Mouse (Mus musculus): ENCODE measurements around the gene Nudc. TPM values are rescaled to one million over a fixed set of nuclear protein-coding genes. Genes with fewer than 3 reads are reported as not detected.

The Nudc gene
- polyA plus RNA-seq (2012; rRNA removed): 28.6 and 28.7 TPM in 2 replicates

DNA sequence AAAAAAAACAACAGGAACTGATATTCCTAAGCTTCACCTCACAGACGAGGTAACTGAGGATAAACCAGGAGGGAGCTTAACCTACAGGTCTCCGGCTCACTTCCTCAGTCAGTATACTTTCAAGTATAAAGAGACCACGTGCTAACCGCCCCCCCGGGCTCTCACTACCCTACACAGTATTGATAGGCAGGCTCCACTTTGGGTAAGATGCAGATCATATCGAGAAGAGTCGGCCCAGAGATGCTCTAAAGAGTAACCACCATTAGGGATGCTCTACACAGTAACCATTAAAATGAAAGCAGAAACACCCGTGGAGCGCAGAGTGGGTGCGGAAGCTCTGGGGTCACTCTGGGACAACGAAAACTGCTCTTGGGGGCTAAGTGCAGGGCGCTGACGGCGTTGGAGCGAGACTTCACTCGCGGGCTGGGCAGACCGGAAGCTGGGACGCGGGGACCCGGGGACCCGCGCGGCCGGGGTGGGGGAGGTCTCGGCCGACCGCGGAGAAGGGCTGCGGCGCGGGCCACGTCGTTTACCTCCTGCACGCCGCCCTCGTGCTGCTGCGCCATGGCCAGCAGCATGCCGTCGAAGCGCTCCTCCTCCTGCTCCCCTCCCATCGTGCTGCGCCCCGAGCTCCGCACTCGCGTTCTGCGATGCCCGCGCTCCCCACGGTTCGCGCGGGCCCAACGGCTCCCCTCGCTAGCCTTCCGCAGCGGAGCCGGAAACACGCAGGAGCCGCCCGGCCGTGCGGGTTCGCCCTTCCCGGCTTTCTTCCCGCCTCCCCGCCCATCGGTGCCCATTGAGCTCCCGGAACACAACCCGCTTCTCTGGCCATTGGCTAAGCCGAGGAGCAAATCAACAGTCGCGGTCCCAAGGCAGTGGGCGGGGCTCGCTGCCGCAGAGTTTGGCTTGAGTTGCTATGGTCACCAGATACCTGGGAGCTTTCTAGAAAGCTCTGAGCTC, at the start of gene Nudc:
Gene Nudc (minus strand): TSS at position 725 of the 960 bp plus-strand sequence.
- Histone ChIP-seq H3K4me3 (ENCODE audit: extremely low read depth, insufficient read depth, insufficient read length) (peak within 1 kb of the TSS; percentile 99), H3K27ac (ENCODE audit: insufficient read depth, low read length) (peak within 1 kb of the TSS; percentile 74), H3K36me3 (ENCODE audit: control insufficient read depth, insufficient read depth, low read length) (peaks cover 3% of the 10 kb centered on the region), H3K4me1 (ENCODE audit: control insufficient read depth, insufficient read depth, insufficient read length) (peaks cover 4% of the 10 kb centered on the region), H3K27me3 (ENCODE audit: control insufficient read depth, insufficient read depth, low read length) (no peaks in the 10 kb centered on the region)
- under 1% methylated on average over 75 of the region's 77 CpGs for WGBS
- peak; percentile 89 to 95 for DNase-seq (ENCODE audit: low read depth in 1 of 2, low spot score in 2 of 2)
- no peak for TF ChIP-seq CTCF (IDR thresholded peaks at IDR 0.05; ENCODE audit: extremely low read depth, insufficient read depth, insufficient read length, insufficient replicate concordance)
- TF ChIP-seq POLR2A (IDR thresholded peaks at IDR 0.05; ENCODE audit: low read depth, low read length): peak; percentile 74

DNA sequence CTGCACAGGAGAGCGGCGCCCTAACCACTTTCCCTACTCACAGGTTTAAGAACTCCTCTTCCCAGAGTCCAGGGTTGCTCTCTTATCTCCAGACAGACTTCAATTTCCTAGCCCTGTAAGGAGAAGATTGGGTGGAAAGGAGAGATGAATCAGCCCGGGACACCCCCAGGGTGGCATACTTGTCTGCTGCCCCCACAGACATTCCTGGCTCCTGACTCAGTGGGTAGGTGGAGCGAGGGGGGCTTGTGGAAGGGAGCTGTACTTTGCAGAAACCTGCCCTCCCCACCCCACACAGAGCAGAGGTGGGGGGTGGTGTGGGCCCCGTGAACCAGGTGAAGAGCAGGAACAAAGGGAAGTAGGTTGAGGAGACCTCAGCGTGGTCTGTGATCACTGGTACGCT, 49.7 kb upstream of the Nudc start:
- TF ChIP-seq POLR2A (IDR thresholded peaks at IDR 0.05; ENCODE audit: low read depth, low read length) (no peak), CTCF (IDR thresholded peaks at IDR 0.05; ENCODE audit: extremely low read depth, insufficient read depth, insufficient read length, insufficient replicate concordance) (no peak)
- no peak overlapping the region for H3K4me3 ChIP-seq (ENCODE audit: extremely low read depth, insufficient read depth, insufficient read length)
- H3K4me1 ChIP-seq (ENCODE audit: control insufficient read depth, insufficient read depth, insufficient read length): peaks cover 11% of the 10 kb centered on the region; the same call in 1 of the 2 replicates
- WGBS: 63% methylated on average over 7 of the region's 7 CpGs
- peak overlapping the region; percentile 44 for H3K27ac ChIP-seq (ENCODE audit: insufficient read depth, low read length)
- H3K27me3 ChIP-seq (ENCODE audit: control insufficient read depth, insufficient read depth, low read length): no peaks in the 10 kb centered on the region
- peaks cover 10% of the 10 kb centered on the region for H3K36me3 ChIP-seq (ENCODE audit: control insufficient read depth, insufficient read depth, low read length)
- DNase-seq (ENCODE audit: low read depth in 1 of 2, low spot score in 2 of 2): no peak

DNA sequence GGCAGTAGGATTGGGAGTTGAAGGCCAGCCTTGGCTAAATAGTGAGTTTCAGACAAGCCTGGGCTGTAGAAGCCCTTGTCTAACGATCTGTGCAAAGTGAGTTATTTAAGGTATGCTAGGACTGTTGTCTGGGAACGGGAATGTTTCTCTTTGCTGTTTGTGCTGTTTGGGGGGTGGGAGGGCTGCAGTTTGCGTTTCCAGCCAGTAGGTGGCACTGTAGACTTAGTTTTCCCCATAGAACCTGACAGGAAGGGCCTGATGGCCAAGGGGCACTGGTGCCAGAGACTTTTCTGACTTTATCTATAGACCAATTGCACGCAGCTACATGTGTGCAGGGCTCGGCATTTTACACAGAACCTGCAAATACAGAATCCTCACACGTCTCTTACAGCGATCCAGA, 46.8 kb upstream of the Nudc start:
- 28% methylated on average over 7 of the region's 7 CpGs for WGBS
- TF ChIP-seq POLR2A (IDR thresholded peaks at IDR 0.05; ENCODE audit: low read depth, low read length) (no peak), CTCF (IDR thresholded peaks at IDR 0.05; ENCODE audit: extremely low read depth, insufficient read depth, insufficient read length, insufficient replicate concordance) (peak; percentile 81; the same call in 1 of the 2 replicates)
- DNase-seq (ENCODE audit: low read depth in 1 of 2, low spot score in 2 of 2): peak in 1 of 2 experiments; percentile 54
- peaks cover 37% of the 10 kb centered on the region for H3K36me3 ChIP-seq (ENCODE audit: control insufficient read depth, insufficient read depth, low read length)
- no peaks in the 10 kb centered on the region for H3K27me3 ChIP-seq (ENCODE audit: control insufficient read depth, insufficient read depth, low read length)
- no peak overlapping the region for H3K4me3 ChIP-seq (ENCODE audit: extremely low read depth, insufficient read depth, insufficient read length)
- peaks cover 4% of the 10 kb centered on the region; the same call in 1 of the 2 replicates for H3K4me1 ChIP-seq (ENCODE audit: control insufficient read depth, insufficient read depth, insufficient read length)
- no peak overlapping the region for H3K27ac ChIP-seq (ENCODE audit: insufficient read depth, low read length)

DNA sequence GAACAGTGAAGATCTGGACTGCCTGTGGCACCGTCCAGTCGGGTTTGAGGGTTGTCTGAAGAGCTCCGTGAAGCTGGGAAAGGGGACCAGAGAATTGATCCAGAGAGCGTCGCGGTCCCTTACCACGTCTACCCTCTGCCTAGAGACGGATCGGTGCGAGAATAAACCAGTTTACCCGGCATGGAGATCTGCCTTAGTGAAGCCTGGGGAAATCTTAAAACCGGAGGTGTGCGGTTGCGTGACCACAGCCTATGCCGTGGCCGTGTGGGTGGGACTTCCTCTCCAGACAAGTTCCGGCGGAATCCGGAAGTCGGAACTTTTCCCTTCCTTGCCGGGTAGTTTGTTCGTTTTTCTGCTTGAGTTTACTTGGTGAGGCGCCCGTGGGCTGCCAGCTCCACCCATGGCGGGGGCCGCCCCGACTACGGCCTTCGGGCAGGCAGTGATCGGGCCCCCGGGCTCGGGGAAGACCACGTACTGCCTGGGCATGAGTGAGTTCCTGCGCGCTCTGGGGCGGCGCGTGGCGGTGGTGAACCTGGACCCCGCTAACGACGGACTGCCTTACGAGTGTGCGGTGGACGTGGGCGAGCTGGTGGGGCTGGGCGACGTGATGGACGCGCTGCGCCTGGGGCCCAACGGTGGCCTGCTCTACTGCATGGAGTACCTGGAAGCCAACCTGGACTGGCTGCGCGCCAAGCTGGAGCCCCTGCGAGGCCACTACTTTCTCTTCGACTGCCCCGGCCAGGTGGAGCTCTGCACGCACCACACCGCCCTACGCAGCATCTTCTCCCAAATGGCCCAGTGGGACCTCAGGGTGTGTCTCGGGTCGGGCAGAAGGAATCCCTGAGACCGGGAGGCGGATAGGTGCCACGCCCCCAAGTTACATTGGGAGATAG, 38.5 kb upstream of the Nudc start, which contains the start of gene Gpn2:
Gene Gpn2 (plus strand): TSS at position 304 of the 893 bp plus-strand sequence.
- peaks cover 34% of the 10 kb centered on the region for H3K36me3 ChIP-seq (ENCODE audit: control insufficient read depth, insufficient read depth, low read length)
- no peaks in the 10 kb centered on the region for H3K27me3 ChIP-seq (ENCODE audit: control insufficient read depth, insufficient read depth, low read length)
- WGBS: under 1% methylated on average over 65 of the region's 65 CpGs
- H3K4me3 ChIP-seq (ENCODE audit: extremely low read depth, insufficient read depth, insufficient read length): peak within 1 kb of the TSS; percentile 85
- H3K27ac ChIP-seq (ENCODE audit: insufficient read depth, low read length): peak within 1 kb of the TSS; percentile 90
- peak; percentile 79 to 86 for DNase-seq (ENCODE audit: low read depth in 1 of 2, low spot score in 2 of 2)
- TF ChIP-seq POLR2A (IDR thresholded peaks at IDR 0.05; ENCODE audit: low read depth, low read length) (no peak; the same call in 1 of the 2 replicates), CTCF (IDR thresholded peaks at IDR 0.05; ENCODE audit: extremely low read depth, insufficient read depth, insufficient read length, insufficient replicate concordance) (no peak)
- peaks cover 8% of the 10 kb centered on the region for H3K4me1 ChIP-seq (ENCODE audit: control insufficient read depth, insufficient read depth, insufficient read length)

DNA sequence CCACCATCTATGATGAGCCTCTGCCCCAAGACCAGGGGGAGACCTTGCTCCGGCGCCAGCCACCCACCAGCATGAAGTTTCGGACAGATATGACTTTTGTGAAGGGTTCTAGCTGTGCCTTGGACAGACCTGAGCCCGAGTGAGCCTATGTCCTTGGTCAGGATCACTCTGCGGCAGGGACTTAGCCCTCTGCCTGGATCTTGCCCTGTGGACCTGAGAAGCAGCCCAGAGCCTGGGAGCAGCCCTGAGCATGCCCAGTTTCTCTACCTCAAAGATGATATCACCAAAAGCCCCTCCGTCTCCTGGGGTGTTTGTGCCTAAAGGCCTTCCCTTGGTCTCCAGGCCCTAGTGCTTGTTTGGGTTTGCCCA, 37.9 kb upstream of the Nudc start:
- DNase-seq (ENCODE audit: low read depth in 1 of 2, low spot score in 2 of 2): no peak

DNA sequence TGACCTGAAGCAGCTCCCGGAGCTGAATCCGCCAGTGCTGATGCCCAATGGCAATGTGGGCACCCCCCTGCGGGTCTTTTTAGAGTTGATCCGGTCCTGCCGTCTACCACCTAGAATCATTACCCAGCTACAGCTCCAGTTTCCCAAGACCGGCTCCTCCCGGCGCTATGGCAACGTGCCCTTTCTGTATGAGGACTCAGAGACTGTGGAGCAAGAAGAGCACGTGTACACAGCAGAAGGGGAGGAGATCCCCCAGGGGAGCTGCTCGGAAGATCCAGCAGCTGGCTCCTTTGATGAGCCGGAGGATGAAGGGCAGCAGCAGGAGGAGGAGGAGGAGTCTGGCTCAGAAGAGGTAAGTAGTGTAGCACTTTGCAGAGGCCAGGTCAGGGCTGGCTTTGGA, 32.2 kb upstream of the Nudc start:
- WGBS: 90% methylated on average over 12 of the region's 12 CpGs
- DNase-seq (ENCODE audit: low read depth in 1 of 2, low spot score in 2 of 2): no peak
- Histone ChIP-seq H3K27me3 (ENCODE audit: control insufficient read depth, insufficient read depth, low read length) (no peaks in the 10 kb centered on the region), H3K4me3 (ENCODE audit: extremely low read depth, insufficient read depth, insufficient read length) (no peak overlapping the region), H3K27ac (ENCODE audit: insufficient read depth, low read length) (no peak overlapping the region), H3K4me1 (ENCODE audit: control insufficient read depth, insufficient read depth, insufficient read length) (peaks cover 4% of the 10 kb centered on the region; the same call in 1 of the 2 replicates), H3K36me3 (ENCODE audit: control insufficient read depth, insufficient read depth, low read length) (peaks cover 20% of the 10 kb centered on the region)
- TF ChIP-seq CTCF (IDR thresholded peaks at IDR 0.05; ENCODE audit: extremely low read depth, insufficient read depth, insufficient read length, insufficient replicate concordance) (no peak), POLR2A (IDR thresholded peaks at IDR 0.05; ENCODE audit: low read depth, low read length) (no peak)

More for the DNA sequence above, 37.9 kb upstream of the Nudc start:
- Histone ChIP-seq H3K4me1 (ENCODE audit: control insufficient read depth, insufficient read depth, insufficient read length) (peaks cover 8% of the 10 kb centered on the region), H3K36me3 (ENCODE audit: control insufficient read depth, insufficient read depth, low read length) (peaks cover 33% of the 10 kb centered on the region), H3K27ac (ENCODE audit: insufficient read depth, low read length) (peak overlapping the region; percentile 90), H3K4me3 (ENCODE audit: extremely low read depth, insufficient read depth, insufficient read length) (peak overlapping the region; percentile 85), H3K27me3 (ENCODE audit: control insufficient read depth, insufficient read depth, low read length) (no peaks in the 10 kb centered on the region)
- no peak for TF ChIP-seq POLR2A (IDR thresholded peaks at IDR 0.05; ENCODE audit: low read depth, low read length)
- TF ChIP-seq CTCF (IDR thresholded peaks at IDR 0.05; ENCODE audit: extremely low read depth, insufficient read depth, insufficient read length, insufficient replicate concordance): no peak
- WGBS: 65% methylated on average over 6 of the region's 6 CpGs
